Mouse (Mus musculus): Measurements from ENCODE around the gene 1700012P22Rik. TPM values are rescaled to one million over a fixed set of nuclear protein-coding genes. Genes with fewer than 3 reads are reported as not detected.

1700012P22Rik gene
- polyA plus RNA-seq (2021), result not detected

- in situ Hi-C loops (cut with MboI; ENCODE audit: low pct_unique_long_range_greater_than_20kb), result no loop called here
- H3K27me3 ChIP-seq, result no peaks in the 10 kb centered on the region
- TF ChIP-seq CTCF (IDR thresholded peaks at IDR 0.05), result no peak
- ATAC-seq (no peak), DNase-seq (ENCODE audit: low read depth, low spot score) (no peak)
- CTCF ChIA-PET, result interaction anchor here (1.3 kb wide), 1 partner anchor 9 kb away, joined by 3 read pairs; no protein-coding TSS in a partner anchor
- POLR2A ChIA-PET, result no interaction called here
These were observed at the start of gene 1700012P22Rik for GRCm38 (mm10) chr4:144438672-144439071. Gene 1700012P22Rik, minus strand, starts transcription at chr4:144438772.

DNA sequence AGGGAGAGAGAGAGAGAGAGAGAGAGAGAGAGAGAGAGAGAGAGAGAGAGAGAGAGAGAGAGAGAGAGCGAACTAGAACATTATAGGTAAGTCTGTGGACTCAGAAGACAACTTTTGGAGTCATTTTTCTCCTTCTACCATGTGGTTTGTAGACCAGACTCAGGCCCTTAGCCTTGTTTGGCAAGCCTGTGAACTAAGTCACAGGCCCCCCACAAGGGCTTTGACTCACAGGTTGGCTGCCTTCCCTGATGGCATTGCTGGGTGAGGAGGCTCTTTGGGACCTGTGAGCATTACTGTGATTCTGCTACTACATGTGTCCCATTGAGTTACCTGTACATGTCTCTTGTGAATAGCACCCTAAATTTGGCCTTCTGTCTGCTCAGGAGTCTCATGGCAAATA is 29.5 kb upstream of the 1700012P22Rik start:
- ATAC-seq, result peak; percentile 83
- H3K27me3 ChIP-seq, result no peaks in the 10 kb centered on the region
- peak; percentile 62 for DNase-seq (ENCODE audit: low read depth, low spot score)
- ChIA-PET CTCF (no interaction called here), POLR2A (no interaction called here)
- in situ Hi-C loops (cut with MboI; ENCODE audit: low pct_unique_long_range_greater_than_20kb), result no loop called here
- TF ChIP-seq CTCF (IDR thresholded peaks at IDR 0.05), result no peak

- DNase-seq (ENCODE audit: low read depth, low spot score), result peak; percentile 12
- H3K27me3 ChIP-seq, result no peaks in the 10 kb centered on the region
- TF ChIP-seq CTCF (IDR thresholded peaks at IDR 0.05), result no peak
- peak; percentile 17 for ATAC-seq
- CTCF ChIA-PET, result interaction anchor here (0.7 to 1.3 kb wide), 2 partner anchors 24 to 35 kb away, joined by 3 read pairs; no protein-coding TSS in a partner anchor
- in situ Hi-C loops (cut with MboI; ENCODE audit: low pct_unique_long_range_greater_than_20kb), result no loop called here
- POLR2A ChIA-PET, result no interaction called here
These were observed 26.6 kb upstream of the 1700012P22Rik start for GRCm38 (mm10) chr4:144465206-144465605.

DNA sequence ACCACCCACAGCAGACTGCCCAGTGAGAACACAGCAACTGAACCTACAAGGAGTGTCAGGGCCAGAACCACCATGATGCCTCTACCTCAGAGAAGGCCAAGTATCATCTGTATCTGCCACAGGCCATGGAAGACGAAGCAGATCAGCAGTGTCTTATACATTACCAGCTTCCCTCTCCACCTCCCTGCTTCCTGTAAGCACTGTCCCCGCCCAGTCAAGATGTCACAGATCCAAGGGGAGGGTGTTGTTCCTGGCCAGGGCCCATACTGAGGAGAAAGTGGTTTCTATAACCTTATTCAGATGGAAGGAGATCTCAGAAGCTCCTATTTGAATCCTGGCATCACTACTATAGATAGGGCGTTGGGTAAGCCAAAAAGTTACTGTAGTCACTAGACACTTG is 25.1 kb upstream of the 1700012P22Rik start, which contains the start of gene Aadacl3:
Gene Aadacl3 (minus strand): TSS at position 101 of the 400 bp plus-strand sequence.
- no peak for TF ChIP-seq CTCF (IDR thresholded peaks at IDR 0.05)
- DNase-seq (ENCODE audit: low read depth, low spot score) (no peak), ATAC-seq (no peak)
- in situ Hi-C loops (cut with MboI; ENCODE audit: low pct_unique_long_range_greater_than_20kb), result no loop called here
- CTCF ChIA-PET, result no interaction called here
- POLR2A ChIA-PET, result no interaction called here
- H3K27me3 ChIP-seq, result no peaks in the 10 kb centered on the region

- no peak for DNase-seq (ENCODE audit: low read depth, low spot score)
- TF ChIP-seq CTCF (IDR thresholded peaks at IDR 0.05), result no peak
- no peak for ATAC-seq
- ChIA-PET CTCF (no interaction called here), POLR2A (no interaction called here)
- no peaks in the 10 kb centered on the region for H3K27me3 ChIP-seq
- in situ Hi-C loops (cut with MboI; ENCODE audit: low pct_unique_long_range_greater_than_20kb), result no loop called here
These were observed 14.6 kb upstream of the 1700012P22Rik start, which contains the start of gene Gm9944 for GRCm38 (mm10) chr4:144453217-144453616. Gene Gm9944, minus strand, starts transcription at chr4:144453317.

DNA sequence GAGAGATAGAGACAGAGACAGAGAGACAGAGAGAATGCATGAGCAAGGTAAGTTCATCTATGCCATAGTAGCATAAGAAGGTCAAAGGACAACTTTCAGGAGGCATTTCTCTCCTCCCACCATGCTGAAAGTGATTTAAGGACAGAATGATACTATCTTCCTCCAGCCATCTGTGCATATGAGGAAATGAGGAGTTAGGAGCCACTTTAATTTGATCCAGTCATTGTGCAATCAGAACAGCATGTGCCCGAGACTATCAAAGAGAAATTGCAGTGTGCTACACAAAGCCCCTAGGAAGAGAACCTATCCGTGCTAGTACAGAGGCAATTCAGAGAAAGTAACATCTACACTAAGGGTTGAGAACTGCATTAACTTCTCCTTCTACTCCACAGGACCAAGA is 10.0 kb upstream of the 1700012P22Rik start:
- POLR2A ChIA-PET, result no interaction called here
- CTCF ChIA-PET, result no interaction called here
- H3K27me3 ChIP-seq, result no peaks in the 10 kb centered on the region

DNA sequence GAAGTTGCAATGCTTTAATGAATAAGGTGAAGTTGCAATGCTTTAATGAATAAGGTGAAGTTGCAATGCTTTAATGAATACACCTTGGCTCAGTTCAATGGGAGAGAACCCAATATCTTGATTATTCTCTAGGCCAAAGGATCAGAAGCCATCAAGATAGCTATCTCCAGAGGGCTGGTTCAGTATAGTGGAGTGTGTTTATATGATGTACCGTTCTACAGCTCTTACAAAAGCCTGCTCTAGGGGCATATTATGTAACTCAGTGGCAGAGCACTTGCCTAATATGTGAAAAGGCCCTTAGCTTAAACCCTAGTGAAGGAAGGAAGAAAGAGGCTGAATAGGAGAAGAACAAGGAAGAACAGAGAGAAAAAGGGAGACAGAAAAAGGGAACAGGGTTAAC is 3.0 kb upstream of the 1700012P22Rik start:
- in situ Hi-C loops (cut with MboI; ENCODE audit: low pct_unique_long_range_greater_than_20kb), result no loop called here
- ChIA-PET CTCF (interaction anchor here (1.1 to 1.4 kb wide), 3 partner anchors 12 to 23 kb away, joined by 3 to 4 read pairs (median 3); no protein-coding TSS in a partner anchor), POLR2A (no interaction called here)
- TF ChIP-seq CTCF (IDR thresholded peaks at IDR 0.05), result no peak
- no peak for ATAC-seq
- no peaks in the 10 kb centered on the region for H3K27me3 ChIP-seq
- DNase-seq (ENCODE audit: low read depth, low spot score), result no peak

More for the DNA sequence above, 10.0 kb upstream of the 1700012P22Rik start:
- in situ Hi-C loops (cut with MboI; ENCODE audit: low pct_unique_long_range_greater_than_20kb), result no loop called here
- ATAC-seq (no peak), DNase-seq (ENCODE audit: low read depth, low spot score) (no peak)
- TF ChIP-seq CTCF (IDR thresholded peaks at IDR 0.05), result no peak

GRCm38 (mm10) chr4:144441095-144441494 is 2.5 kb upstream of the 1700012P22Rik start:
- no peaks in the 10 kb centered on the region for H3K27me3 ChIP-seq
- ATAC-seq (no peak), DNase-seq (ENCODE audit: low read depth, low spot score) (no peak)
- in situ Hi-C loops (cut with MboI; ENCODE audit: low pct_unique_long_range_greater_than_20kb), result no loop called here
- ChIA-PET CTCF (interaction anchor here (1.3 to 1.4 kb wide), 2 partner anchors 11 to 24 kb away, joined by 3 read pairs; no protein-coding TSS in a partner anchor), POLR2A (no interaction called here)
- TF ChIP-seq CTCF (IDR thresholded peaks at IDR 0.05), result no peak

GRCm38 (mm10) chr4:144433216-144433615 is 5.4 kb downstream of the 1700012P22Rik start:
- ATAC-seq, result no peak
- in situ Hi-C loops (cut with MboI; ENCODE audit: low pct_unique_long_range_greater_than_20kb), result no loop called here
- H3K27me3 ChIP-seq, result no peaks in the 10 kb centered on the region
- DNase-seq (ENCODE audit: low read depth, low spot score), result no peak
- POLR2A ChIA-PET, result no interaction called here
- CTCF ChIA-PET, result no interaction called here
- no peak for TF ChIP-seq CTCF (IDR thresholded peaks at IDR 0.05)

DNA sequence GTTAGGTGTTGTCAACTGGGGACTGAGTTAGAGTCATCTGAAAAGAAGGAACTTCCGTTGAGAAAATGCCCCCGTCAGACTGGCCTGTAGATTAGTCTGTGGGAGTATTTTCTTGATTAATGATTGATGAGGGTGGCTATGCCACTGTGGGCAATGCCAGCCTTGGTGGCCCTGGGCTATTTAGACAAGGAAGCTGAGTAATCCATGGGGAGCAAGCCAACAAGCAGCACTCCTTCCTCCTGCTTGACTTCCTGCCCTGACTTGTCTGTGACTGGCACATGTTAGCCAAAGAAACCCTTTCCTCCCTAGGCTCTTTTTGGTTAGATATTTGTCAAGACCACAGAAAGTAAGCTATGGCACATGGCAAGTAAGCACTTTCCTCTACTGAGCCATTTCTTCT is 7.8 kb downstream of the 1700012P22Rik start:
- no peaks in the 10 kb centered on the region for H3K27me3 ChIP-seq
- ATAC-seq (no peak), DNase-seq (ENCODE audit: low read depth, low spot score) (no peak)
- TF ChIP-seq CTCF (IDR thresholded peaks at IDR 0.05), result no peak
- in situ Hi-C loops (cut with MboI; ENCODE audit: low pct_unique_long_range_greater_than_20kb), result no loop called here
- CTCF ChIA-PET, result interaction anchor here (0.9 to 1.5 kb wide), 4 partner anchors 8 to 76 kb away, joined by 3 to 4 read pairs (median 4); no protein-coding TSS in a partner anchor
- POLR2A ChIA-PET, result no interaction called here

GRCm38 (mm10) chr4:144428868-144429267 is 9.7 kb downstream of the 1700012P22Rik start:
- ChIA-PET CTCF (interaction anchor here (0.7 to 1.4 kb wide), 6 partner anchors 8 to 78 kb away, joined by 3 to 9 read pairs (median 3); no protein-coding TSS in a partner anchor), POLR2A (no interaction called here)

GRCm38 (mm10) chr4:144424590-144424989 is 14.0 kb downstream of the 1700012P22Rik start:
- no peaks in the 10 kb centered on the region for H3K27me3 ChIP-seq
- no peak for ATAC-seq
- no peak for DNase-seq (ENCODE audit: low read depth, low spot score)
- CTCF ChIA-PET, result no interaction called here
- TF ChIP-seq CTCF (IDR thresholded peaks at IDR 0.05), result no peak
- POLR2A ChIA-PET, result no interaction called here
- in situ Hi-C loops (cut with MboI; ENCODE audit: low pct_unique_long_range_greater_than_20kb), result loop anchor here (25.0 kb wide), 1 partner anchor 888 kb away; the partner anchor contains the start of gene Tnfrsf8

More at GRCm38 (mm10) chr4:144428868-144429267, 9.7 kb downstream of the 1700012P22Rik start:
- TF ChIP-seq CTCF (IDR thresholded peaks at IDR 0.05), result peak; percentile 87
- no peaks in the 10 kb centered on the region for H3K27me3 ChIP-seq
- in situ Hi-C loops (cut with MboI; ENCODE audit: low pct_unique_long_range_greater_than_20kb), result loop anchor here (5.0 kb wide), 1 partner anchor 78 kb away; no protein-coding TSS in a partner anchor
- ATAC-seq, result no peak
- no peak for DNase-seq (ENCODE audit: low read depth, low spot score)

All from Patski (cell line).